Mouse (Mus musculus) thymus, postnatal 0 days (tissue): Measurements from ENCODE around the gene Adgrl3. TPM values are rescaled to one million over a fixed set of nuclear protein-coding genes. Genes with fewer than 3 reads are reported as not detected.

Experiments used
- DNase-seq: peaks from one replicate; pipeline ENCODE4 v3.0.0-alpha.2; 2015; ENCODE audit warnings: low spot score
- polyA plus RNA-seq: library from polyadenylated mRNA; unstranded; fragments of >200 nt; fragmentation: Nextera tagmentation; extraction: Ambion mirVana; gene quantifications from 2 replicates; pipeline ENCODE4 v1.2.1, GENCODE M21; 2015

Gene Adgrl3
- polyA plus RNA-seq, 1 experiment from 2014 or later: 2.0 TPM

- no peak for DNase-seq
These were observed 350.4 kb downstream of the Adgrl3 start for GRCm38 (mm10) chr5:81370126-81370850.

DNA sequence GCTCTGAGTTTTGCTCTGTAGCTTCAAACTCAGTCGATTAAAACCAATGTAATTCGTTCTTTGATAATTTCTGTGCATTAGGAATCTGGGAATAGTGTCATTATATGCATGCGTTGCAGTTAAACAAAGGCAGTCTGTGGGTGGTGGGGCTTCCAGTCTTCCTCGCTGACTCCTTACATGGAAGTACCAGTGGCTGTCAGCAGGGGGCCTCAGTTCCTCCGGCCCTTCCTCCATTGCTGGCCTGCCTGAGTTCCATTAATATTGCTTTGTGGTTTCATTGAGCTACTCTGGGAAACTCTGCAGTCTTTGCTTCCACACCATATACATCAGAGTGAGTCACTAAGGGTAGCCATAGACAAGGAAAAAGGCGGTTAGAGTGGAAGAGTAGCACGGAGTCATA is 356.1 kb downstream of the Adgrl3 start:
- no peak for DNase-seq

DNA sequence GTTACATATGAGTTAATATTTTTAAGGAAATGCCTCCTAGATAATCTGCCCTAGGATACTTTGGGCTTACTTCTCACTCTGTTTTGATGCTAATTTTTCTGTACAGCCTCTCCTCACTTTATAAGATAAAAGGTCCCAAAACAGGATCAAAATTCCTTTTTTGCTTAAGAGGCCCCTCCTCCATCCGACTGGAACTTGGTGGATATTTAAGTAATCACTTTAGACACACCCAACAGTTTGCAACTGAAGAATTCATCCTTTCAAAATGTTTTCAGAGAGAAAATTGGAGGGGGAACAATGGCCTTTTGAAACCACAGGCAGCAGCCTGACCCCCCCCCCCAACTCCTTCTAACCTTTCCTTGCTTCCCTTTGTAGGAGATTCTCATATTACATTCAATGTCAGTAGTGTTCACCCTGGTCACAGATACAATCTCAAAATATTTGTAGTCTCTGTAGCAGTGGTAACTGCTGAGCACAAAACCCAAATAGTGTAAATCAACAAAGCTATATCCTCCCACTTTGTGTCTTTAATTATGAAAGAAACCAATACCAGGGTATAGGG is 385.7 kb downstream of the Adgrl3 start:
- no peak for DNase-seq

DNA sequence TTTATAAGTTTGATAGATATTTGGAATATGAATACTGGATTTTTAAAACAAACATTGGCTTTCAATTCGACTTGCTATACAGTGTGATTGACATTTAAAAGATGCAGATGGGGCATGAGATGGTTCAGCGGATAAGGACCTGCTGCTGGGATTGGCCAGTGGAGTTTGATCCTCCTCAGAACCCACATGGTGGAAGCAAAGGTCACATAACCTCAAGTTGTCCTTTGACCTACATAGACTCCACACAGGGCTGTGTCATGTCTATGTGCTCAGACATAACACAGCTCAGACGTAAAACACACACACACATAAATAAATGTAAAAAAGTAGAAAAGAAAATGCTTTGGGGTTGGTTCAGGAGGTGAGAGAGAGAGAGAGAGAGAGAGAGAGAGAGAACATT is 397.4 kb downstream of the Adgrl3 start:
- no peak for DNase-seq

GRCm38 (mm10) chr5:81427393-81427792 is 407.5 kb downstream of the Adgrl3 start:
- no peak for DNase-seq

DNA sequence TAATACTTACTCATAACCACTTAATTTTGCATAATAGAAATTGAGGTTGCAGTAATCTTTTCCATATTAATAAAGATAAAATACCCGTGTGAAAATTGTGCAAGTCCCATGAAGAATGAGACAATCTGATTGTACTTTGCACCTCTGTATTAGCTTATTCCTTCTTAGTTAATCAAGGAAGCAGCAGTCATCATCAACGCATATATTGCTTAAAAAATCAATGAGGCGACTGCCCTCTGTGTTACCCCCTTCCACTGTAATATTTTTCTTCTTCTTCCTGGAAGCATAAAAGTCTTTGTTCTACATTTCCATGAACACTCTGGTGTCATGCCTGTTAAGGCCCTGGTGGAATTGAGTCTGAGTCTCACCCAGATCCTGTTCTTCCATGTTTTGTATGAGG is 416.4 kb downstream of the Adgrl3 start:
- no peak for DNase-seq

- no peak for DNase-seq
These were observed 422.2 kb downstream of the Adgrl3 start for GRCm38 (mm10) chr5:81442150-81442549.

DNA sequence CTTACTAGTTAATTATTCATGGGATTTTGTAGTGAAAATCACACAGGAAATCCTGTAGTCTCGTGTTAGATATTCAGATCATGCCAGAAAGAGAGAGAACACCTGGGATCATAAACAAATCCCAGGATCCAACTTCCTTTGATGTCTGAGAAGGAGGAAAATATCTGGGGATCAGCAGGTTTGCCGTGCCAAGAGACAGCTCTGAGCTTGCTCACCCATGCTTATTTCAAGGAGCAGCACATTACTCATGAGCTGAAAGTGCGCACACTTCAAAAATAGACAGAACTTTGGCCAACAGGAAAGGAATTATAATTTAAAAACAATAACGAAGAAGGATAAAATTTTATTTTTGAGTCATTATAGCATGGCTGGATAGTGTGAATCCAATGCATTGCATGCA is 446.0 kb downstream of the Adgrl3 start:
- no peak for DNase-seq

GRCm38 (mm10) chr5:81474681-81475080 is 454.7 kb downstream of the Adgrl3 start:
- no peak for DNase-seq

GRCm38 (mm10) chr5:81475406-81475805 is 455.5 kb downstream of the Adgrl3 start:
- no peak for DNase-seq

DNA sequence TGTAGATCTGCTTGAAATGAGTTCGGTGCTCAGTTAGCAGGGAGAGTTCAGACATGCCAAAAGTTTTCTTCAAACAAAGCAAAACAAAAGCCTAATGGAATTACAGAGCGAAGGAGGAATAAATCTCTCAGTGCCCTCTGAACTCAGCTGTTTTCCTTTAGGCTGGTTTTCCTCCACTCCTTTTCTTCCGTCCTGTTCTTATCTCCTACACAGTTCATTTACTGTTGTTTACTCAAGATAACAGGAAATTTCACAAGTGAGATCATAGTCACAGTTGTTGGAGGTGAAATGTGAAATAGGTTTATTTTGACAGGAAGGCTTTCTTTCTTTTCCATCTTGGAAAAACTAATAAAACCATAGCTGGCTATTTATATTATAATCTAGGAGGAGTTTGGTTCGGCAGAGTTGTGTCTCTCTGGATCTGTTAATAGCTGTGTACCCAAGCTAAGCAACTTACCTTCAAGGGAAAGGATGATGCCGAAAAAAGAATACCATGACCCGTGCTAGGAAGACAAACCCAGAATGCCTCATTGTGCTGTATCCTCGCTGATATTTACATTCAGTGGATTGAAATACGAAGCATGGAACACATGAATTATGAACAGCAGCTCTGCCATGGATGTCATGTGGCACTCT is 456.2 kb downstream of the Adgrl3 start:
- DNase-seq: no peak

DNA sequence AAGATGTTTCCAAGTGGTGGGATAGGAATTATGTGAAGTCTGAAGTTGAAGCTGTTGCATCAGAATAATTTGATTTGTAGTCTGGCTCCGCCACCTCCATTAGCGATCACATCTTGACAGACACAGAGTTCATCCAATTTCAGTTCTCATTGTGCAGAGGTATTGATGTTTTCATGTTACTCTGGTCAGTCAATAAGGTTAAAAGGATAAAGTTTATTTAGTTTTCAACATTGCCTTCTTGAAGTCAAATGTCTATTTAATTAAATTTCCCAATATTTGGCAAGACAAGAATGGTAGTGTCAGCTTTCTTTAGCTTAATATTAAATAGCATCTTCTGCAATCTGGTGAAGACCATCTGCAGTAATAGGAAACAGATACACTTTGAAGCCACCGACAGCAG is 461.0 kb downstream of the Adgrl3 start:
- DNase-seq: no peak

- DNase-seq: no peak
These were observed 464.0 kb downstream of the Adgrl3 start for GRCm38 (mm10) chr5:81483890-81484289.

DNA sequence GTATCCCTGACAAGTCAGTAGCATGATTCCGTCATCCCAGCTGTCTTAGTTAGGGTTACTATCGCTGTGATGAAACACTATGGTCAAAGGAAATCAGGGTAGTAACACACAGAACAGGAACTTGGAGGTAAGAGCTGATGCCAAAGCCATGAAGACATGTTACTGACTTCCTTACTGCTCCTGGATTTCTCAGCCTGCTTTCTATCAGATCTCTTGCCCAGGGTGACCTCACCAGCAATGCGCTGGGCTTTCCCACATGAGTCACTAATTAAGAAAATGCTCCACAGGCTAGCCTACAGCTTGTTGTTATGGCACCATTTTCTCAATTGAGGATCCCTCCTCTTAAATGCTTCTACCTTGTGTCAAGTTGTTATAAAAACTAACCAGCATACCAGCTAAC is 481.1 kb downstream of the Adgrl3 start:
- DNase-seq: no peak

- no peak for DNase-seq
These were observed 499.0 kb downstream of the Adgrl3 start for GRCm38 (mm10) chr5:81518720-81519496.

GRCm38 (mm10) chr5:81519497-81520382 is 499.8 kb downstream of the Adgrl3 start:
- no peak for DNase-seq

DNA sequence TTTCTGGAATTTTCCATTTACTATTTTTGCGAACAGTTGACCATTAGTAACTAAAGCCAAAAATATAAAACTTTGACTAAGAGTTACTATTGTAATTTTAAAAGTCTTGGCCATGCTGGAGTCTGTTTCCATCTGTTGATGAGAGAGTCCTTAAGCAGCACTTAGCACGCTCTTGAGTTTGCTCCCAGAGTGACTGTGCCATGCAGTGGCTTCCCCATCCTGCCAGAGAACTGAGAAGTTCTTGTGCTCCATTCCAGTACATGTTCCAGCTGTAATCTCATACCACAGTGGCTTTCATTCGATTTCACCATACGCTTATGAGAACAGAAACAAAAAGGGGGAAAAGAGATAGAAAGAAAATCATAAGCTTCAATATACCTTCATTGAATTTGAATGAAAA is 502.8 kb downstream of the Adgrl3 start:
- no peak for DNase-seq

- no peak for DNase-seq
These were observed 504.6 kb downstream of the Adgrl3 start for GRCm38 (mm10) chr5:81524532-81524961.

GRCm38 (mm10) chr5:81525326-81525725 is 505.4 kb downstream of the Adgrl3 start:
- DNase-seq: no peak

- no peak for DNase-seq
These were observed 511.7 kb downstream of the Adgrl3 start for GRCm38 (mm10) chr5:81531639-81532038.

- no peak for DNase-seq
These were observed 530.3 kb downstream of the Adgrl3 start for GRCm38 (mm10) chr5:81550211-81550610.
